Mouse (Mus musculus) intestine, postnatal 0 days (tissue): Measurements from ENCODE around the gene Med13. TPM values are rescaled to one million over a fixed set of nuclear protein-coding genes. Genes with fewer than 3 reads are reported as not detected.

ENCODE experiments used
- ATAC-seq: fragments of 200-750 bp; cut with Nextera tagmentation; 2 replicates; pipeline ENCODE4 v1.8.0; 2017; ENCODE audit warnings: mild to moderate bottlenecking, moderate TSS enrichment, moderate library complexity
- H3K27ac ChIP-seq: fragments of 300-500 bp; sonication (generic); 2 replicates; pipeline ENCODE4 v1.5.1; 2014; ENCODE audit warnings: mild to moderate bottlenecking, low read depth, low read length, moderate library complexity
- H3K27me3 ChIP-seq: fragments of 300-500 bp; sonication (generic); replicated peaks from 2 replicates; pipeline ENCODE4 v1.6.1; 2014; ENCODE audit warnings: low read length, mixed read lengths; ENCODE audit not compliant: control insufficient read depth, insufficient read depth
- H3K36me3 ChIP-seq: fragments of 300-500 bp; sonication (generic); 2 replicates; pipeline ENCODE4 v1.6.1; 2014; ENCODE audit warnings: mild to moderate bottlenecking, moderate library complexity; ENCODE audit not compliant: control insufficient read depth, insufficient read depth
- H3K4me1 ChIP-seq: fragments of 300-500 bp; sonication (generic); replicated peaks from 2 replicates; pipeline ENCODE4 v1.6.1; 2014; ENCODE audit warnings: antibody characterized with exemption, low read length, mixed read lengths; ENCODE audit not compliant: control insufficient read depth, insufficient read depth
- H3K4me2 ChIP-seq: fragments of 300-500 bp; sonication (generic); replicated peaks from 2 replicates; pipeline ENCODE4 v1.6.1; 2014; ENCODE audit warnings: low read depth, mild to moderate bottlenecking, moderate library complexity
- H3K4me3 ChIP-seq: fragments of 300-500 bp; sonication (generic); 2 replicates; pipeline ENCODE4 v1.5.1; 2014; ENCODE audit warnings: low read depth, low read length
- H3K9ac ChIP-seq: fragments of 300-500 bp; sonication (generic); 2 replicates; pipeline ENCODE4 v1.6.1; 2014; ENCODE audit warnings: mild to moderate bottlenecking, low read depth, low read length
- H3K9me3 ChIP-seq: fragments of 300-500 bp; sonication (generic); 2 replicates; pipeline ENCODE4 v1.6.1; 2016; ENCODE audit warnings: mixed run types; ENCODE audit not compliant: control insufficient read depth
- CTCF ChIP-seq: sonication (generic); IDR thresholded peaks from 2 replicates; pipeline ENCODE4 v1.5.1; 2016; ENCODE audit warnings: low read depth, mild to moderate bottlenecking, control low read depth, antibody characterized with exemption, moderate library complexity
- WGBS: fragments of 180-500 bp; shearing (Covaris S2); extraction: QIAGEN DNeasy Blood & Tissue Kit; methylation state at CpG from one replicate; pipeline ENCODE4 v1.1.7; 2014; 5-methylcytosine and 5-hydroxymethylcytosine counted together
- polyA plus RNA-seq: library from polyadenylated mRNA; unstranded; fragments of >200 nt; fragmentation: Nextera tagmentation; extraction: Ambion mirVana; gene quantifications from 2 replicates; pipeline ENCODE4 v1.2.1, GENCODE M21; 2015

The Med13 gene
- polyA plus RNA-seq, 1 experiment from 2014 or later, result 6.1 TPM

- no peak overlapping the region for H3K4me3 ChIP-seq
- no peak for TF ChIP-seq CTCF
- H3K9me3 ChIP-seq, result no peaks in the 10 kb centered on the region
- no peak overlapping the region for H3K9ac ChIP-seq
- H3K4me2 ChIP-seq, result peak overlapping the region; percentile 53
- H3K36me3 ChIP-seq, result no peaks in the 10 kb centered on the region
- 25% methylated on average over 2 of the region's 2 CpGs for WGBS
- H3K27ac ChIP-seq, result peak overlapping the region; percentile 80
- no peaks in the 10 kb centered on the region for H3K27me3 ChIP-seq
- peaks cover 6% of the 10 kb centered on the region for H3K4me1 ChIP-seq
- no peak; the same call in 1 of the 2 replicates for ATAC-seq
These were observed 39.1 kb upstream of the Med13 start for GRCm38 (mm10) chr11:86396518-86396917.

GRCm38 (mm10) chr11:86395513-86396125 lies 38.2 kb upstream of the Med13 start:
- H3K27me3 ChIP-seq, result no peaks in the 10 kb centered on the region
- no peaks in the 10 kb centered on the region for H3K9me3 ChIP-seq
- 2% methylated on average over 9 of the region's 9 CpGs for WGBS
- peak overlapping the region; percentile 55 for H3K4me2 ChIP-seq
- no peak overlapping the region for H3K4me3 ChIP-seq
- H3K27ac ChIP-seq, result peak overlapping the region; percentile 71; the same call in 1 of the 2 replicates
- peaks cover 10% of the 10 kb centered on the region for H3K4me1 ChIP-seq
- H3K9ac ChIP-seq, result no peak overlapping the region
- TF ChIP-seq CTCF, result peak; percentile 81
- ATAC-seq, result peak; percentile 49
- no peaks in the 10 kb centered on the region for H3K36me3 ChIP-seq

DNA sequence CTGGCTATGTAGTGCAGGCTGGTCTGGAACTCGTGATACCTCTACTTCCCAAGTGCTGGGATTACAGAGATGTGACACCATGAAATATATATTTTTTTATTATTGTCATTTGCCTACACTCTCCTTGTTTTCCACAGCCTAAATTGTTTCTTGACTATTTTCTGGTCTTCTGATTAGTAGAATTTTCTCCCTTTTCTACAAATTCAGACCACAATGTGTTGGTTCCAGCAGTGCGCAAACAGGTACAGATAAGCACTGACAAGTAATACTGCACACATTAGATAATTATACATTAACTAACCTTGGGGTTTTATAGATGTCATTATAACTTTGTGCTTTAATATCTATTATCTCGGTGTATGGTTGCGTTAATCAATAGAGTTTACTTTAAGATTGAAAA lies 37.7 kb upstream of the Med13 start:
- 47% methylated on average over 4 of the region's 4 CpGs for WGBS
- Histone ChIP-seq H3K27ac (peak overlapping the region; percentile 71; the same call in 1 of the 2 replicates), H3K9me3 (no peaks in the 10 kb centered on the region), H3K9ac (no peak overlapping the region), H3K4me1 (peaks cover 10% of the 10 kb centered on the region), H3K27me3 (no peaks in the 10 kb centered on the region), H3K36me3 (no peaks in the 10 kb centered on the region), H3K4me3 (no peak overlapping the region), H3K4me2 (peak overlapping the region; percentile 55)
- ATAC-seq, result no peak
- TF ChIP-seq CTCF, result no peak

DNA sequence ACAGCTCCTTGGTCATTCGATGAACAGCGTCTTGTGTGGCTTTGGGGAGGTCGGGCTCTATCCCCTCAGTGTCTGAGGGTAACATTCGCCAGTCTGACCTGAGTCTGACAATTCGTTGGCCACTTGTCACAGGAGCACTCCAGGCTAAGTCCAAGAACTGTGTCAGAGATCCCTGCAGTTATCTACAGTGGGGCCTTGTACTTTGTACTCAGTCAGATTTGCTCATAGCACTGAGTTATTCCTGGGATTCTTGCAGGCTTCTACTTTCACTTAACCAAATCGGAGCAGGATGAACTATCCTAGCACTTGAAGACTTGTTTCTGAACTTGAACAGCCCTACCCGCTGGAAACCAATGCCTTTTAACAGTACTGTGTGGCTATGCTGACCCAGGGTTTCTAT lies 34.3 kb upstream of the Med13 start:
- H3K9ac ChIP-seq, result no peak overlapping the region
- H3K27me3 ChIP-seq, result no peaks in the 10 kb centered on the region
- H3K4me3 ChIP-seq, result no peak overlapping the region; the same call in 1 of the 2 replicates
- 52% methylated on average over 7 of the region's 7 CpGs for WGBS
- no peak for TF ChIP-seq CTCF
- peak overlapping the region; percentile 54 for H3K4me2 ChIP-seq
- H3K27ac ChIP-seq, result peak overlapping the region; percentile 83
- no peaks in the 10 kb centered on the region for H3K36me3 ChIP-seq
- H3K9me3 ChIP-seq, result no peaks in the 10 kb centered on the region
- peak; percentile 81 for ATAC-seq
- peaks cover 11% of the 10 kb centered on the region for H3K4me1 ChIP-seq

DNA sequence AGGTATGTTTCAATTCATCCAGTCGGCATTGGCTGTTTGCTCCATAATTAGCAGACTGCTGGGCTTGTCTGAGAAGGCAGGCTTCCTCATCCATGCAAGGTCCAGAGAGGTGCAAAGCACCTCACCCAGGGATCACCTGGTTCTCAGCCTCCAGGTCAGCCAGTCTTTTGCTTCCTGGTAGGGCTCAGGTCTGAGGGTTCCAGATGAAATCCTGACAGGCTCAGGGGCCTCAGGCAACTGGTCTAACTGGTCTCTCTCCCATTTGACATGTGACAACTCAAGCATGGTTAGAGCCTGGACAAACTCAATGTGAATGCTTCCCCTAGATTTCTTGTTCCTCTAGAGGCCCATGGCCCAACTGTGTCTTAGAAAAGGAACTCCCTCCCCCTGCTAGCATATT lies 32.9 kb upstream of the Med13 start:
- 29% methylated on average over 1 of the region's 1 CpGs for WGBS
- peak; percentile 34 for ATAC-seq

GRCm38 (mm10) chr11:86389506-86389905 lies 32.1 kb upstream of the Med13 start:
- Histone ChIP-seq H3K9ac (no peak overlapping the region), H3K27me3 (no peaks in the 10 kb centered on the region), H3K36me3 (no peaks in the 10 kb centered on the region), H3K9me3 (no peaks in the 10 kb centered on the region), H3K4me2 (no peak overlapping the region), H3K4me3 (no peak overlapping the region), H3K4me1 (peaks cover 8% of the 10 kb centered on the region; the same call in 1 of the 2 replicates), H3K27ac (no peak overlapping the region)
- no peak for TF ChIP-seq CTCF
- WGBS, result 62% methylated on average over 4 of the region's 4 CpGs
- no peak for ATAC-seq

More for the DNA sequence above, 32.9 kb upstream of the Med13 start:
- no peaks in the 10 kb centered on the region for H3K9me3 ChIP-seq
- TF ChIP-seq CTCF, result no peak
- no peak overlapping the region for H3K9ac ChIP-seq
- peak overlapping the region; percentile 3; the same call in 1 of the 2 replicates for H3K27ac ChIP-seq
- no peaks in the 10 kb centered on the region for H3K27me3 ChIP-seq
- peaks cover 8% of the 10 kb centered on the region; the same call in 1 of the 2 replicates for H3K4me1 ChIP-seq
- peak overlapping the region; percentile 1; the same call in 1 of the 2 replicates for H3K4me2 ChIP-seq
- H3K4me3 ChIP-seq, result no peak overlapping the region
- no peaks in the 10 kb centered on the region for H3K36me3 ChIP-seq
